12 mouse cellular contexts compared by ENCODE assay signal in the genomic region with DNA sequence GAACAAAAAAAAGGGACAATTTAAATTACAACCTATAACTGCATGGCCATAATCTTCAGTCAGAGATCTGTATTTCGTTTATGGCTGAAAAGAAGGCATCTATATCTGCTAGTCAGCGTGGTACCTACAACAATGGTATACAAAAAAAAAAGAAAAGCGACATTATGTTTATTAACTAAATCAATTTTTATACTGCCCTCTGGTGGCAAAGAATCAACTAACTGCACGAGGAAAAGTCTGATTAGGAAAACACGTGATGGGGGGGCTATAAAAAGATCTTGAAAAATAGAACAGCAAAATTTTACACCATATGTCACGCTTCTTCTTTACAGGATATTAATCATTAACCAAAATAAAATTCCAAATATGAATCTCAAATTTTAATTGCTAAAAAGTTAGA.
DNase-seq lines count a peak whose midpoint lies in the region; ATAC-seq lines count a peak whose summit lies in the region.
"Had no signal": no experiment of that assay in that cellular context is flagged by ENCODE, and none has a peak within 500 bp of the region (broad histone marks: within the 10 kb centered on the region; RNA-seq: fewer than 3 reads in every experiment).

No protein-coding gene starts in this region.

- WGBS in kidney, embryonic 16.5 days, result 32% methylated on average over 6 of the region's 6 CpGs
- WGBS in embryonic facial prominence, embryonic 14.5 days, result 42% methylated on average over 6 of the region's 6 CpGs

- no peaks in the 10 kb centered on the region for H3K4me1 ChIP-seq in kidney, embryonic 16.5 days (ENCODE audit: insufficient read depth, low read length)
- H3K4me1 ChIP-seq in embryonic facial prominence, embryonic 14.5 days (ENCODE audit: control insufficient read depth, insufficient read depth, low read length), result peaks cover 2% of the 10 kb centered on the region; the same call in 1 of the 2 replicates
- H3K4me1 ChIP-seq: midbrain, embryonic 10.5 days had no signal

- no peak overlapping the region for H3K4me3 ChIP-seq in kidney, embryonic 16.5 days (ENCODE audit: low read length)
- H3K4me3 ChIP-seq in embryonic facial prominence, embryonic 14.5 days (ENCODE audit: low read depth, low read length), result no peak overlapping the region
- H3K4me3 ChIP-seq: midbrain, embryonic 10.5 days had no signal

- H3K36me3 ChIP-seq in kidney, embryonic 16.5 days (ENCODE audit: insufficient read depth, low read length), result no peaks in the 10 kb centered on the region
- H3K36me3 ChIP-seq in embryonic facial prominence, embryonic 14.5 days (ENCODE audit: control insufficient read depth, insufficient read depth, low read length), result no peaks in the 10 kb centered on the region

- H3K4me2 ChIP-seq in kidney, embryonic 16.5 days (replicated peaks; ENCODE audit: low read depth, low read length), result no peak overlapping the region
- H3K4me2 ChIP-seq in embryonic facial prominence, embryonic 14.5 days (ENCODE audit: low read depth, low read length), result no peak overlapping the region

- no peak overlapping the region for H3K9ac ChIP-seq in kidney, embryonic 16.5 days (replicated peaks; ENCODE audit: low read length)
- H3K9ac ChIP-seq in embryonic facial prominence, embryonic 14.5 days (ENCODE audit: low read depth, low read length), result no peak overlapping the region

- H3K27me3 ChIP-seq in kidney, embryonic 16.5 days (ENCODE audit: insufficient read depth, low read length), result no peaks in the 10 kb centered on the region
- H3K27me3 ChIP-seq in embryonic facial prominence, embryonic 14.5 days (replicated peaks; ENCODE audit: control insufficient read depth, insufficient read depth, low read length), result no peaks in the 10 kb centered on the region

- DNase-seq in embryo, embryonic 11 days, result peak; percentile 70
- no peak for DNase-seq in embryo, embryonic 10 days (ENCODE audit: low spot score)
- DNase-seq in kidney, adult 9 months, result peak; percentile 37
- DNase-seq in A20 (ENCODE audit: low read depth, low spot score), result peak; percentile 12
- DNase-seq in embryonic facial prominence, embryonic 14.5 days (ENCODE audit: low spot score), result peak; percentile 67
- no peak for DNase-seq in urinary bladder, postnatal 14 days (ENCODE audit: low spot score)
- no peak for DNase-seq in spleen, postnatal 4 days (ENCODE audit: low spot score in 2 of 2)
- DNase-seq: gastrocnemius, postnatal 36 days; kidney, postnatal 10 days; left cerebral cortex, postnatal 4 days had no signal

- no peaks in the 10 kb centered on the region for H3K9me3 ChIP-seq in kidney, embryonic 16.5 days (ENCODE audit: low read length)
- no peaks in the 10 kb centered on the region for H3K9me3 ChIP-seq in embryonic facial prominence, embryonic 14.5 days (ENCODE audit: control insufficient read depth, low read length)
- H3K9me3 ChIP-seq: midbrain, embryonic 10.5 days had no signal

- no peak for ATAC-seq in kidney, embryonic 16.5 days (ENCODE audit: low FRiP score, low TSS enrichment)
- no peak for ATAC-seq in embryonic facial prominence, embryonic 14.5 days (ENCODE audit: low read depth)

- no peak overlapping the region for H3K27ac ChIP-seq in kidney, embryonic 16.5 days (ENCODE audit: low read length)
- no peak overlapping the region for H3K27ac ChIP-seq in embryonic facial prominence, embryonic 14.5 days (replicated peaks; ENCODE audit: low read depth, low read length)
- H3K27ac ChIP-seq: midbrain, embryonic 10.5 days had no signal

Comparison
In these comparisons a context has a peak if more than half of its experiments do, and no peak if none do; other contexts are left out.
1. DNase-seq: peak in embryo, embryonic 11 days (single experiment), kidney, adult 9 months (single experiment), A20 (single experiment) and embryonic facial prominence, embryonic 14.5 days (single experiment); none in embryo, embryonic 10 days (single experiment), urinary bladder, postnatal 14 days (single experiment) and spleen, postnatal 4 days (0 of 2).